Mouse (Mus musculus) heart, adult 2 months (tissue): ENCODE measurements around the gene Gm37240.

ENCODE experiments used
- CTCF ChIP-seq: fragments of 200-600 bp; IDR thresholded peaks from 2 replicates; pipeline ENCODE4 v1.8.1; 2022; ENCODE audit warnings: antibody characterized with exemption, mild to moderate bottlenecking, moderate library complexity
- POLR2A ChIP-seq: fragments of 200-500 bp; IDR thresholded peaks from 2 replicates; pipeline ENCODE4 v1.6.1; 2011; ENCODE audit warnings: mild to moderate bottlenecking, low read depth, low read length, control low read depth; ENCODE audit not compliant: insufficient read depth

DNA sequence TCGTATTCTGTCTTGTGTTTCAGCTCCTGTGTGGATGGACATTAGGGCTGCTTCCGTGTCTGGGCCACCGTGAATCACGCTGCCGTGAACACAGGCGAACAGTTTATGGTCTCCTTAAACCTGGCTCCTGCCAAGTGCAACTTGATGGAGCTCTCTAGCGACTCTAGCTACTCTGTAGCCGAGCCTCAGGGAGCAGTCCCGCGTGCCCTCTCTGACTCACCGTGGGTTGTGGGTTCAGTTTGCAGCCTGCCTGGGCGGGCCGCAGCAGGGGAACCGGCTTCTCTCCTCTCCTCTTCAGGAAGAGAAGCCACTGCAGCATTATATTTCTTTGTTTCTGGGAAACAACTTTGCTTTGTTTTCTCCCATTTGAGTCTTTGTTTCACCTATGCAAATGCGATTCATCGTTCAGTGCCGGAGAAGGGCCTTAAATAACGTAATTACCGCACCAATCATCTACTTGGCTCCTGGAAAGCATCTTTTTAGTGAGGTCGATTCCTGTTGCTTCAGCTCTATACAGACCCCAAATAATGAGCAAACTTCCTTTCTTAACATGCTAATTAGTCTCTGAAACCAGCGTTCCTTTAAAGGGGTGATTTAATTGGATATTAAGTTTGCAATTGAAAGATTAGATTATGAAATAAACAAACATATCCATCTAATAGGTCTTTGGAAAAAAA, 806.3 kb downstream of the Gm37240 start:
- TF ChIP-seq POLR2A (no peak), CTCF (no peak)
